Mouse (Mus musculus): ENCODE data around the gene Gng12. TPM values are rescaled to one million over a fixed set of nuclear protein-coding genes. Genes with fewer than 3 reads are reported as not detected.

The Gng12 gene
- 65.3 TPM for polyA plus RNA-seq (2014; fragmentation: Illumina TruSeq; extraction: RNeasy Lipid Tissue Mini Kit (QIAGEN cat#74804); ENCODE audit: low read depth, low replicate concordance)

DNA sequence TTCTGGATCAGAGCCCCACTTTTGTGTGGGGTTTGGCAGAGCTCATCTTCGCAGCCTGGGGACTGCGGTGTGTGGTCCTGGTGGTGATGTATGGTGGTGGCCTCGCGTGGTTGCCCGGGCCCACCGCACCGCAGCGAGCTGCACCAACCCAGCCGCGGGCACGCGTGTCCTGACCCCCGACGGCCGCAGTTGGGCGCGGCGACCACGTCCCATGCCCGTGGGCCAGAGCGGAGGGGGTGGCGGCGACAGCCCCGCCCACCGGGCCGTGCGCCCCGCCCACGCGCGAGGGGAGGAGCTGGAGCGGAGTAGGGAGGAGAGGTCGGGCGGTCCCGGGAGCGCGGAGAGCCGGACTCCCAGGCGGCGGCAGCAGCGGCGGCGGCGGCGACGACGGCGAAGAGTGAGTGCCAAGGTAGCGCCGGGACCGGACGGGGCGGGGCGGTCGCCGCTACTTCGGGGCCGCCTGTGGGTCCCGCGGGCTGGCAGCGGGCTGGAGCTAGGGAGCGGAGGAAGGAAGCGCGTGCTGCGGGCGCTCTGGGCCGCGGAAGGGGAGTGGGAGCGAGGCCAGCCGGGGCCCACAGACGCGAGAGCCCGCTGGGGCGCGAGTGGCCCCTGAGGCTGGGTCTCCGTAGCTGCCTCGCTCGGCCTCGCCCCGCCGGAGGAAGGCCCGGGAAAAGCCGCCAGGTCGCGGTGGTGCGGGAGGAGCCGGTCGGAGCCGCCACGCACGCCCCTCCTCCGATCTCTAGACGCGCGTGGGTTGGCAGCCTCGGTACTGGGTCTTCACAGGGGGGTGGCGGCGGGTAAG is at the start of gene Gng12:
Gene Gng12 (plus strand): TSS at position 279 of the 802 bp plus-strand sequence.

DNA sequence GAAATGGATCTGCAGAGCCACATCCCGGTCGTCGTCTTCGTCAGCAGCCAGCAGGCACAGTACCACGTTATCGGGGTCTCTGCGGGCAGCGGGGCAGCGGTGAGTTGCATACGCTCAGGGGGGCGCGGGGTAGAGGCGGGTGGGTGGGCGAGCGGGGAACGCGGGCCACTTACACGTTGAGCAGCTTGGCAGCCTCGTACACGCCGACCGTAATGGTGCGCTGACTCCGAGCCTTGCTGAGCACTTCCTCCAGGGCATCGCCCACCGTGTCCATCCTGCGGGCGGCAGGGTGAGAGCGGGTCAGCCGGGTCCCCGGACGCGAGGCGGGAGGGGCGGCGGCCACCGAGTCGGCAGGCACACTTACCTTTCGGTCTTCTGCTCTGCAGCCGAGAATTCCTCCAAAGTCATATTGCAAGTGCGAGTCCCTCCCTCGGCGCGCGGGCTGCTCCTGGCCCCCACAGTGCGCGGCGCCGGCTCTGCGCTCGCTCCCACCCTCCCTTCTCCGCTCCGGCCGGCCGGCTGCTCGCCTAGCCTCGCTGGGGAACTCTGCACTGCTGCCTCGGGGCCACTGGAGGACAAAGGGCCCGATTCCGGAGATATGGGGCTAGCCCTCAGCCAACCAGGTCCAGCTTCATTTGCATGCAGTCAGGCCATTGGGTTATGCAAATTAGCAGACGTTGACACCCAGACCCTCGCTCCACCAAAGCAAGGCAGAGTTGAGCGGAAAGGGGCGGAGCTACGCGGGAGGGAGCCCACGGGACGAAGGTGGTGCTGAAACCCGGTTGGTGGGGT is 140.8 kb downstream of the Gng12 start, which contains the start of gene Gadd45a:
Gene Gadd45a (minus strand): TSS at position 621 of the 792 bp plus-strand sequence.

Other genes with a start within 250 kb of the Gng12 start
- not detected for gene Vmn1r35, start 210.5 kb upstream of the Gng12 start, polyA plus RNA-seq (2014; fragmentation: Illumina TruSeq; extraction: RNeasy Lipid Tissue Mini Kit (QIAGEN cat#74804); ENCODE audit: low read depth, low replicate concordance)
- not detected for gene Vmn1r36, start 177.2 kb upstream of the Gng12 start, polyA plus RNA-seq (2014; fragmentation: Illumina TruSeq; extraction: RNeasy Lipid Tissue Mini Kit (QIAGEN cat#74804); ENCODE audit: low read depth, low replicate concordance)
- gene Vmn1r37, start 167.0 kb upstream of the Gng12 start, polyA plus RNA-seq (2014; fragmentation: Illumina TruSeq; extraction: RNeasy Lipid Tissue Mini Kit (QIAGEN cat#74804); ENCODE audit: low read depth, low replicate concordance) = not detected
- not detected for gene Vmn1r38, start 113.8 kb upstream of the Gng12 start, polyA plus RNA-seq (2014; fragmentation: Illumina TruSeq; extraction: RNeasy Lipid Tissue Mini Kit (QIAGEN cat#74804); ENCODE audit: low read depth, low replicate concordance)
- gene Vmn1r39, start 85.8 kb upstream of the Gng12 start, polyA plus RNA-seq (2014; fragmentation: Illumina TruSeq; extraction: RNeasy Lipid Tissue Mini Kit (QIAGEN cat#74804); ENCODE audit: low read depth, low replicate concordance) = not detected
- 12.5 TPM for gene Gadd45a, start 141.1 kb downstream of the Gng12 start, polyA plus RNA-seq (2014; fragmentation: Illumina TruSeq; extraction: RNeasy Lipid Tissue Mini Kit (QIAGEN cat#74804); ENCODE audit: low read depth, low replicate concordance)